Mouse (Mus musculus) layer of hippocampus, adult 2 months (tissue): ENCODE data around the gene Clmn. TPM values are rescaled to one million over a fixed set of nuclear protein-coding genes. Genes with fewer than 3 reads are reported as not detected.

Source experiments
- DNase-seq, 2 experiments: peaks; one replicate each; pipeline ENCODE4 v3.0.0; 2022; ENCODE audit warnings: low spot score in 2 of 2
- H3K27ac ChIP-seq: fragments of 200-600 bp; 2 replicates; pipeline ENCODE4 v1.8.1; 2022
- H3K4me3 ChIP-seq: fragments of 200-600 bp; 2 replicates; pipeline ENCODE4 v1.8.1; 2022; ENCODE audit warnings: mild to moderate bottlenecking
- CTCF ChIP-seq: fragments of 200-600 bp; conservative IDR thresholded peaks from 2 replicates; pipeline ENCODE4 v1.8.1; 2022; ENCODE audit warnings: antibody characterized with exemption, mild to moderate bottlenecking, moderate library complexity
- total RNA-seq, 2 experiments: library from RNA; stranded (reverse); gene quantifications; 2 replicates each; pipeline ENCODE4 v1.2.3; 2021

Gene Clmn
- total RNA-seq, 2 experiments from 2014 or later = 103 to 108 TPM

DNA sequence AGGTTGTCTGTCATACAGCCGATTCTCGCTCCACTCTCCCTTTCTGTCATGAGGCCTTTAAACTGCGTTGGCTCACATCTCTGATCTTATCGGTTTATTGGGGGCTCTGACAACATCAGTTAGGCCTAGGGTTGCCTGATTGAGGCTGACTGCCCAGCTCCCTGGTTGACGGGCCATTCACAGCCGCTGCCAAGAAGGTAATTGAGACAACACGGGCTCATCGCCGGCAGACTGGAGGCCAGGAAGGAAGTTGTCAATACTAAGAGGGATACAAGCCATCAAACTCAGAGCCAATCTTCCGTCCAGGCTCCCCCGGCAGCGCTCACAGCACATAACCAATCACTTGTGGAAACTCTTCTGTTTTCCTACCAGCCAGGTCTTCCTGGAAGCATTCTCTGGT is 71.4 kb downstream of the Clmn start:
- DNase-seq = no peak
- no peak for TF ChIP-seq CTCF
- Histone ChIP-seq H3K27ac (no peak overlapping the region), H3K4me3 (no peak overlapping the region)

DNA sequence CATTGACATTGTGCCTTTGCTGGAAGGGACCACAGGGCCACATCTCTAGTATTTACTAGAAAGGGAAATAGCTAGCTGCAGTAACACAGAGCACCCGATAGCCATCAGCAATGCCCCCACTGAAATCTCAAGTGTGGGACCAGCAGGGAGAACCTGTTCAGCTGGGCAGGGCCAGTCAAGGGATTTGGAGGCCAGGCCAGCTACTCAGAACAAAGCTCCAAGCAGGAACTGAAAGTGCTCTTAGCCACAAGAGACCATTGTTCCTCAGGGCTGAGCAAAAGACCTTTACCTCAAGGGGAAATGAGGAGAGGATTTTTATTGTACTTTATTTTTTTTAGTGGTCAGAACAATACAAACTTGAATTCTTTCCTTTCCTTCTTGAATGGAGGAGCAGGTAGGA is 87.3 kb downstream of the Clmn start:
- no peak for TF ChIP-seq CTCF
- Histone ChIP-seq H3K4me3 (no peak overlapping the region), H3K27ac (no peak overlapping the region; the same call in 1 of the 2 replicates)
- no peak for DNase-seq

DNA sequence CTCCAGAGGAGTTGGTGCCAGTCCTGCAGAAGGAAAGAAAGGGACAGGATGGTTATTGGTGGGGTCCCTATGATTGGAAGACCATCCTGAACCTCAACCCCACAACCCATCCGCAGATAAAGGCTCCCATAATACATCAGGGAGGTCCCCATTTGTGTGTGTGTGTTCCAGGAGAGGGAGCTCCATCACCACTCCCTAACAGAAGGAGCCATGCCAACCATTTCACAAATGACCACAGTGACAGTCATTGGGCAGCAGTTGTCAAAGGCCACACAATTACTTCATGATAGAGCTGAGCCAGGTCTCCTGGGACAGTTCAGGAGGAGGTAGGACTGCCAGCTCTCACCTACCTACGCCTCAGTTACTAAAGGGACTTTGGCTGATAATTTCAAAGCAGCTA is 92.9 kb downstream of the Clmn start:
- no peak for DNase-seq

DNA sequence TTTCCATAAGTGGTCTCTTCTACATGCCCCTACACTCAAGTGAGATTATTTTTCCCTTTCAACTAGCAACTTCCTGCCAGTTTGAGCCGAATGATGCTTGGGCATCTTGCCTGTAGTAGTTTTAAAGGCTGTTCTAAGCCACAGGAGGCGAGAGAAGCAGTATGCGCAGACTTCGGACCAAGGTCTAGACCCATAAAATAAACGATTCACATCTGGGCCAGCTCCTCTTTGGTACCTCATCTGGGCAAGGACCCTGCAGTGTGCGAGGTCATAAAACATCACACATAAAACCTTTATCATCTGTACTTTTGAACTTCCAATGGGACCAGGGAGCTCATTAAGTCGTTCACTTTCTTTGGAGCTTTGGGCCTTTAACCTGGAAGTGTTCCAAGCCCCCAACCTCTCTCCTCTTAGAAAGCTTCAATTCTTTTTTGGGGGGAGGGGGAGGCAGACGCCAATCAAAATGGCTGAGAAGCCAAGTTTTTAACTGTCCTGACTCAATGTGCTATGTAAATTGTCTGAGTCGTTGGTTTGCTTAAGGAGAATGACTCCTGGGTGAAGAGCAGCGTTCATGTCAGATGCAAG is 95.6 kb downstream of the Clmn start:
- H3K27ac ChIP-seq = no peak overlapping the region
- DNase-seq = no peak
- no peak overlapping the region for H3K4me3 ChIP-seq
- no peak for TF ChIP-seq CTCF

More for the DNA sequence above, 92.9 kb downstream of the Clmn start:
- Histone ChIP-seq H3K4me3 (no peak overlapping the region), H3K27ac (no peak overlapping the region)
- peak; percentile 67 for TF ChIP-seq CTCF

DNA sequence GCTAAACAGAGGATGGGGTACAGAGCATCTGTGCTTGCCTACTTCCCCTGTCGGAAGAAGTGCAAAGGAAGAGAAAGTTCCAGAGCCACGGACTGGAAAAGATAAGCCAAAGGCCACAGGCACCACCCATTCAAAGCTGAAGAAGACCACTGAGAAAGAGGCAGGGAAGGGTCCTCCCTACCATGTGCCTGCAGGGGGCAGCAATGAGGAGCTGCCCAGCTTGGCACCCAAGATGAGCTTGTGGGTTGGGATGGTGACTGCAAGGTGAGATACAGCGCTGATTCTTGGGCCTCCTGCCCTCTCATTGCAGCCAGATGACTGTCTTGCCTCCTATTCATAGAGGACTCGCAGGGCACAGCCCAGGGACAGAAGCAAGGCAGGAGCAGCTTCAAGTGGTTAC is 97.7 kb downstream of the Clmn start:
- no peak overlapping the region for H3K4me3 ChIP-seq
- H3K27ac ChIP-seq = no peak overlapping the region
- peak; percentile 77 for TF ChIP-seq CTCF
- DNase-seq = no peak

DNA sequence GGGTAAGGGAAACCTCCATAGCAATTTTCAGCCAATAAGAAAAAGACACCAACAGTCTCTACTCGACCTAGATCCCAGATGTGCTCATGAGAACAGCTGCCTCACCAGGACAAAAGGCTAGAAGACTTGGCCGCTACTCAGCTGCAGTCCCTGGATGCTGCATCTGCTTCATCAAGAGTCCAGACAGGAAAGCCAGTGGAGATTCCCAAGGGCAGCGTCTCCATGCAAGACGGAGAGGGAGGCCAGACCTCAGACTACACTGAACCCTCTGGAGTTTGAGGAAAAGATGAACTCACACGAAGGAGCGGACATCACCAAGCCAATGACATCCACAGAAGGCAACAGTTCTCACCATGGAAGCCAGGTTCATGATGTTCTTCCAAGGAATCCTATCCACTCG is 99.1 kb downstream of the Clmn start:
- H3K27ac ChIP-seq = no peak overlapping the region
- no peak for DNase-seq
- no peak for TF ChIP-seq CTCF
- no peak overlapping the region for H3K4me3 ChIP-seq

DNA sequence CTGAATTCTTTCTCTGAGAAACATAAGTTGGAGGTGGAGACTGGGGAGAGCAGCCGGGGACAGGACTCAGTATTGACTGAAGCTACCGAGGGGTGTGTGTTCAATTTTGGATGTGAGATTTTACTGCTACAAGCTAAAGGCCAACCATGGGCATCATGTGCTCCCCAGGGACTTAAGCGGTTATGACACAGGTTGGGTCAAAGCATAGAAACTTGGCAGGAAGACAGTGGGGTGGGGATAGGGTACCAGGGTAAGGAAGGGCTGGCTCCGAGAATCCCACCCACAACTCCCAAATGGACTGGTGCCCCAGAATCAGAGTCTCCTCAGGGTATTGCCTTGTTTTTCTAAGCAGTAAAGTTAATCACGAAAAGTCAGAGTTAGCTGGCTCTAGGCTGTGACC is 99.8 kb downstream of the Clmn start:
- Histone ChIP-seq H3K27ac (no peak overlapping the region), H3K4me3 (no peak overlapping the region)
- no peak for TF ChIP-seq CTCF
- no peak for DNase-seq

DNA sequence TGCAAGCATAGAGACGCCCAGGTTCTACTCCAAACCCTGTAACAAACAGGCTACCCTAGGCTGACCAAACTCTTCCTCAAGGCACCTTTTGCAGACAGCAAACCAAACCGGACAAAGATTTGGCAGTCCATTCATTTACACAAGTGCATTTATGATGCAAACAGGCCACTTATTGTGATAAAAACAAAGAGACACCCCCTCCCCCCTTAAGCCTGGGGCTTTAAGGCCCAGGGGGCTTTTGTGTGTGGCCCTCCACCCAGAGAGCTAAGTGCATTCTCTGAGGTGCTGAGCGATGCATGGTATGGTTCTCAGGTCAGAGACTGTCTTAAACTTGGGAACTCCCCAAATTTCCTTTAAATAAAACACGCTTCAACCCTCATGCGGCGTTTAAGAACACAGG is 101.0 kb downstream of the Clmn start:
- no peak for TF ChIP-seq CTCF
- H3K27ac ChIP-seq = no peak overlapping the region
- no peak for DNase-seq
- no peak overlapping the region for H3K4me3 ChIP-seq

DNA sequence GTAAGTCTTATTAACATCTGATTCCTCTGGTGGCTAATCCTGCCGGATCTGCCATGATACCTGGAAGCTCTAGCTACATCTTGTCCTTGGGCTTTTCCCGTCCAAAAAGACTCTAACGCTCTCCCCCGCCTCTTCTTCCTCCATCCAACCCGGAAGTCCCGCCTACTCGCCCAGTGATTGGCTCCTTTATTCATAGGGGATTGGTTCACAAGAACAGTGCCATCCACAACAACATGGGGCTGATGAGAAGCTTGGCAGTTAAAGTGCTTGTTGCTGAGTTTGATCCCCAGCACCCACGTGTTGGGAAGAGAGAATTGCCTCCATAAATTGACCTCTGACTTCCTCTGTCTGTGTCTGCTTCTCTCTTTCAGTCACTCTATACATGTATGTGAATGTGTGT is 103.5 kb downstream of the Clmn start:
- Histone ChIP-seq H3K4me3 (no peak overlapping the region), H3K27ac (no peak overlapping the region)
- DNase-seq = no peak
- TF ChIP-seq CTCF = no peak

DNA sequence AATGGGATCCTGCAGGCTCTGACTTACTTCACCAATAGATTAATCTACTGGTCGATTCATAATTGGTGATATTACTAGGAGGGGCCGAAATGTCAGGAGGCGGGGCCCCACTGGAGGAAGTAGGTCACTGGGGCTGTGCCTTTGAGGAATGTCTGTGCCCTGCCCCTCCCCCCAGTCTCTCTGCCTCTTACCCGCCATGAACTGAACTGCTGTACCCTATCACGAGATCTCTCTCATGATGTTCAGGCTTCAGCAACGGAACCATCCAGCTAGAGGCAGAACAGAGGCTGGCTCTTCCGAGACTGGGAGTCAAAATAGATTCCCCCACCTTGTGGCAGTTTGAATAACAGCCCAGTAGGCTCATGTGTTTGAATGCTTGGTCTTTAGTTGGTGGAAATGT is 106.8 kb downstream of the Clmn start:
- no peak for DNase-seq
- no peak for TF ChIP-seq CTCF
- Histone ChIP-seq H3K27ac (no peak overlapping the region), H3K4me3 (no peak overlapping the region)

DNA sequence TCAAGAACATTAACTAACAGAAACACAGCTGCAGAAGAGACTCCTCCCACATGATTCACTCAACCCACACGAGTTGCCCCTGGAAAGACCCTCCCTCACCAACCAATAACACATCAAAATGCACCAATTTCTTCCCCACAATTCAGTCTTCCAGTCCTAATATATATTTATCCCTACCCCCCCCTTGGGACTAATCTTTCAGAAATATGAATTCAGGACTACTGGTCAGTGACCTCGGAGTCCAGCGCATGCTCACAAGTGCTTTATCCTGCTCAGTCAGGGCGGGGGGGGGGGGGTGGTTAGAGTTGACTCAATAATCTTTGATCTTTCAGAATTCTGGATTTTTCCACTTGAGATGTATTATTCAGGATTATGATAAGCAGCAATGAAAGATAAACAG is 111.2 kb downstream of the Clmn start:
- Histone ChIP-seq H3K4me3 (no peak overlapping the region), H3K27ac (no peak overlapping the region)
- no peak for DNase-seq
- no peak for TF ChIP-seq CTCF

DNA sequence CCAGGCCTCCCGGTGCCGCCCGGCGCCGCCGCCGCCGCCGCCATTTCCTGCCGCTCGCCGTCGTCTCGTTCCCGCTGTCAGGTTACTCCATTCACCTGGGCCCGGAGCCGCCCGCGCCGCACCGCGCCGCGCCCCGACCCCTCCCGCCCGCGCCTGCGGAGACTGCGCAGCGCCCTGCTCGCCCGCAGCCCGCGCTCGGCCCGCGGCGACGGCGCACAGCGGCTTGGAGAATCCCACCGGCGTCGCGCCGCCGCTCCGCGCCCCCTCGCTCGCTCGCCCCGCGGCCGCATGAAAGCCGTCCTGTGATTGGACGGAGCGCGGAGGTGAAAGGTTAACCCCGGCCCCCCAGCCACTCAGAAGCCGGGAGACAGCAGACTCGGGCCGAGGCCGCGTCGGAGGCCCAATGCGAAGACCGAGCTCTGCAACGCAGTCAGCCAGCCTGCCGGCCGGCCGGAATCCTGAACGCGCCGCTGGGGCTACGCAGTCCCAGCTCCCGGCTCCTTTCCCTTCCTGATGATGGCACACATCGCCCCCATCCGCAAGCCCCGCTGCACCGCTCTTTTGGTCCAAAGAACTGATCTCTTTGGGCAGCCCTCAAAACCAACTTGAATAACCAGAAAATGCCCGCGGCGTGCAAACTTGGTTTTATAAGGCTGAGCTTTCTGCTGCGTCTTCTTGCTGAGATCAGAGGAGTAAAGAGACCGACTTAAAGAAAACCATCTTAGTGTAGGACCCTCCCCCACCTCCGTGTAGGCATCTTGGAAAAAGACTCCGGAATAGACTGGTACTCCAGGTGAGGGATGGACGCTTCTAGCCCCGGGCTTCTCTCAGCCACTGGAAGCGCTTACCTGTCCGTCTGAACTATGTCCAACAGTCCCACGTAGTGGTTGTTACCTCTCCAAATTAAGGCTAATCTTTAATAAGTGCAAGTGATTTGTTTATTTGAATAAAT is 112.8 kb downstream of the Clmn start, which contains the start of gene Dicer1:
TSS of gene Dicer1 (minus strand) at position 139 of the 952 bp plus-strand sequence.
- DNase-seq = peak; percentile 96 to 99
- Histone ChIP-seq H3K27ac (peak within 1 kb of the TSS; percentile 95), H3K4me3 (peak within 1 kb of the TSS; percentile 95)
- TF ChIP-seq CTCF = peak; percentile 47; the same call in 1 of the 2 replicates

DNA sequence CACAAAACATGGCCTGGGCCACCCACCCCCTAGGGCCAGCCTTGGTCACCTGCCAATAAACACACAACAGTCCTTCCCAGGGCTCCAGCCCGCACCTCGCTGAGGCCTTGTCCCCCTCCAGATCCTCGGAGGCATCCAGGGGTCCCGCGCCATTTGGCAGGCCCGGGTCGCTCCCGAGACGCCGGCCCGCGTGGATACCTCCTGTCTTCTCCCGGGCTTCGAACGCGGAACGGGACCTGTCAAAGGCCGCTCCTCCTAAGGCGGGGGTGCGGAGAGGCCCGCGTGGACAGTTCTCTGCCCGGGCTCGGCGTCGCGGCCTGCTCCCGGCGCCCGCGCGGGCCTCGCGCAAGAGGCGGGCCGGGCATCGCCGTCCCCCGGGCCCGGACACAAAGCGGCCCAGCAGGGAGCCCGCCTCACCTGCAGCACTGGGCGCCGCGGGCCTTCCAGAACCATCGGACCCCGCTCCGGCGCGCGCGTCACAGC is 113.5 kb downstream of the Clmn start:
- peak in 1 of 2 experiments; percentile 35 for DNase-seq
- Histone ChIP-seq H3K27ac (peak overlapping the region; percentile 95), H3K4me3 (peak overlapping the region; percentile 95)
- no peak for TF ChIP-seq CTCF

DNA sequence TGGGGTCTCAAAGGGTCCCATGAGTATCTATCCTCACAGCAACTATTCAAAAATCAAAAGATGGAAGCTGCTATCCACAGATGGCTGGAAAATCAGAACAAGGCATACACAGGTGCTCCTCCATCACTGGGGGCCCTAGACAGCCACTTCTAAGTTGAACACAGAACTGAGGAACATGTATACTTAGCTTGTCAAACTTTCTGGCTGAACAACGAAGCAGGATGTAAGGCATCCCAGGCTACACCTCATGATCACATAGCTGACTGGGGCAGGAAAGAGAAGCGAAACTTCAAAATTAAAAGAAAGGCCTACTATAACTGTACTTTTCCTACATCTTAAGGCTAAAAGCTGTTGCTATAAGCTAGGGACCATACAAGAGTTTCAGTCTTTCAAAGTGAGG is 115.9 kb downstream of the Clmn start:
- Histone ChIP-seq H3K27ac (peak overlapping the region; percentile 39; the same call in 1 of the 2 replicates), H3K4me3 (no peak overlapping the region)
- TF ChIP-seq CTCF = no peak
- no peak for DNase-seq
